Mouse (Mus musculus) heart, embryonic 13.5 days (tissue): Measurements from ENCODE around the gene Mgat4a. TPM values are rescaled to one million over a fixed set of nuclear protein-coding genes. Genes with fewer than 3 reads are reported as not detected.
A peak's percentile ranks its signal among the peaks of the same experiment; 100 is the strongest.

Experiments used
- ATAC-seq: fragments of 200-750 bp; cut with Nextera tagmentation; 2 replicates; pipeline ENCODE4 v1.8.0; 2017; ENCODE audit warnings: moderate TSS enrichment; ENCODE audit not compliant: insufficient number of reproducible peaks, low FRiP score, low TSS enrichment; ENCODE audit errors: extremely low read depth
- H3K27ac ChIP-seq: fragments of 300-500 bp; sonication (generic); replicated peaks from 2 replicates; pipeline ENCODE4 v1.5.1; 2015; ENCODE audit warnings: moderate library complexity, mild to moderate bottlenecking, inconsistent platforms
- H3K27me3 ChIP-seq: fragments of 300-500 bp; sonication (generic); replicated peaks from 2 replicates; pipeline ENCODE4 v1.6.1; 2015; ENCODE audit warnings: mild to moderate bottlenecking, inconsistent platforms
- H3K36me3 ChIP-seq: fragments of 300-500 bp; sonication (generic); 2 replicates; pipeline ENCODE4 v1.6.1; 2015; ENCODE audit warnings: mild to moderate bottlenecking, inconsistent platforms
- H3K4me1 ChIP-seq: fragments of 300-500 bp; sonication (generic); 2 replicates; pipeline ENCODE4 v1.6.1; 2015; ENCODE audit warnings: inconsistent platforms
- H3K4me2 ChIP-seq: fragments of 300-500 bp; sonication (generic); 2 replicates; pipeline ENCODE4 v1.6.1; 2015; ENCODE audit warnings: inconsistent platforms, mild to moderate bottlenecking, moderate library complexity
- H3K4me3 ChIP-seq: fragments of 300-500 bp; sonication (generic); 2 replicates; pipeline ENCODE4 v1.5.1; 2015; ENCODE audit warnings: moderate library complexity, mild to moderate bottlenecking, inconsistent platforms
- H3K9ac ChIP-seq: fragments of 300-500 bp; sonication (generic); 2 replicates; pipeline ENCODE4 v1.6.1; 2015; ENCODE audit warnings: inconsistent platforms, mild to moderate bottlenecking, moderate library complexity
- H3K9me3 ChIP-seq: fragments of 300-500 bp; sonication (generic); 2 replicates; pipeline ENCODE4 v1.6.1; 2016; ENCODE audit warnings: inconsistent platforms
- WGBS: fragments of 180-500 bp; shearing (Covaris S2); methylation state at CpG from one replicate; pipeline ENCODE4 v1.1.7; 2015; ENCODE audit warnings: mixed read lengths; 5-methylcytosine and 5-hydroxymethylcytosine counted together
- polyA plus RNA-seq: library from polyadenylated mRNA; unstranded; fragments of >200 nt; fragmentation: Nextera tagmentation; extraction: Ambion mirVana; gene quantifications from 2 replicates; pipeline ENCODE4 v1.2.1, GENCODE M21; 2015

The Mgat4a gene
- polyA plus RNA-seq, 1 experiment from 2014 or later: 2.1 TPM

- peaks cover 4% of the 10 kb centered on the region; the same call in 1 of the 2 replicates for H3K9me3 ChIP-seq
- no peaks in the 10 kb centered on the region for H3K4me1 ChIP-seq
- WGBS: 76% methylated on average over 3 of the region's 3 CpGs
- no peaks in the 10 kb centered on the region; the same call in 1 of the 2 replicates for H3K27me3 ChIP-seq
- H3K4me3 ChIP-seq: no peak overlapping the region
- H3K4me2 ChIP-seq: no peak overlapping the region
- no peak overlapping the region for H3K27ac ChIP-seq
- no peak for ATAC-seq
- no peak overlapping the region for H3K9ac ChIP-seq
- H3K36me3 ChIP-seq: no peaks in the 10 kb centered on the region
These were observed 21.1 kb upstream of the Mgat4a start for GRCm38 (mm10) chr1:37561955-37562354.

GRCm38 (mm10) chr1:37560356-37560755 is 19.5 kb upstream of the Mgat4a start:
- 72% methylated on average over 4 of the region's 4 CpGs for WGBS
- H3K9ac ChIP-seq: no peak overlapping the region
- no peak overlapping the region for H3K4me2 ChIP-seq
- no peaks in the 10 kb centered on the region for H3K36me3 ChIP-seq
- no peak for ATAC-seq
- H3K27me3 ChIP-seq: no peaks in the 10 kb centered on the region; the same call in 1 of the 2 replicates
- H3K27ac ChIP-seq: no peak overlapping the region
- peaks cover 4% of the 10 kb centered on the region; the same call in 1 of the 2 replicates for H3K9me3 ChIP-seq
- H3K4me3 ChIP-seq: no peak overlapping the region
- H3K4me1 ChIP-seq: no peaks in the 10 kb centered on the region

GRCm38 (mm10) chr1:37551986-37552385 is 11.2 kb upstream of the Mgat4a start:
- Histone ChIP-seq H3K9me3 (no peaks in the 10 kb centered on the region), H3K4me1 (no peaks in the 10 kb centered on the region), H3K36me3 (no peaks in the 10 kb centered on the region), H3K9ac (no peak overlapping the region), H3K27ac (no peak overlapping the region), H3K27me3 (peaks cover 3% of the 10 kb centered on the region; the same call in 1 of the 2 replicates), H3K4me3 (no peak overlapping the region), H3K4me2 (no peak overlapping the region)
- 61% methylated on average over 7 of the region's 7 CpGs for WGBS
- ATAC-seq: no peak

- H3K9ac ChIP-seq: no peak overlapping the region
- peaks cover 6% of the 10 kb centered on the region; the same call in 1 of the 2 replicates for H3K27me3 ChIP-seq
- no peaks in the 10 kb centered on the region for H3K9me3 ChIP-seq
- no peak overlapping the region for H3K4me3 ChIP-seq
- H3K36me3 ChIP-seq: no peaks in the 10 kb centered on the region
- H3K4me2 ChIP-seq: no peak overlapping the region
- 81% methylated on average over 8 of the region's 8 CpGs for WGBS
- no peak overlapping the region for H3K27ac ChIP-seq
- H3K4me1 ChIP-seq: no peaks in the 10 kb centered on the region
- no peak for ATAC-seq
These were observed 8.7 kb upstream of the Mgat4a start for GRCm38 (mm10) chr1:37549501-37549900.

GRCm38 (mm10) chr1:37546398-37547051 is 5.7 kb upstream of the Mgat4a start:
- peaks cover 29% of the 10 kb centered on the region for H3K27me3 ChIP-seq
- H3K4me3 ChIP-seq: no peak overlapping the region
- H3K9ac ChIP-seq: no peak overlapping the region
- WGBS: 67% methylated on average over 11 of the region's 11 CpGs
- H3K9me3 ChIP-seq: no peaks in the 10 kb centered on the region
- no peak overlapping the region for H3K4me2 ChIP-seq
- ATAC-seq: no peak
- H3K36me3 ChIP-seq: no peaks in the 10 kb centered on the region
- no peaks in the 10 kb centered on the region for H3K4me1 ChIP-seq
- no peak overlapping the region for H3K27ac ChIP-seq

GRCm38 (mm10) chr1:37544251-37544650 is 3.4 kb upstream of the Mgat4a start:
- no peak overlapping the region for H3K4me3 ChIP-seq
- H3K9ac ChIP-seq: no peak overlapping the region
- no peak for ATAC-seq
- no peaks in the 10 kb centered on the region for H3K36me3 ChIP-seq
- no peak overlapping the region for H3K27ac ChIP-seq
- peaks cover 36% of the 10 kb centered on the region for H3K27me3 ChIP-seq
- H3K4me1 ChIP-seq: peaks cover 7% of the 10 kb centered on the region
- 45% methylated on average over 9 of the region's 9 CpGs for WGBS
- no peaks in the 10 kb centered on the region for H3K9me3 ChIP-seq
- no peak overlapping the region for H3K4me2 ChIP-seq

GRCm38 (mm10) chr1:37543057-37543456 is 2.2 kb upstream of the Mgat4a start:
- Histone ChIP-seq H3K4me2 (no peak overlapping the region), H3K27me3 (peaks cover 38% of the 10 kb centered on the region), H3K36me3 (no peaks in the 10 kb centered on the region), H3K9ac (no peak overlapping the region), H3K9me3 (no peaks in the 10 kb centered on the region), H3K27ac (no peak overlapping the region), H3K4me3 (no peak overlapping the region), H3K4me1 (peaks cover 7% of the 10 kb centered on the region)
- ATAC-seq: no peak
- 36% methylated on average over 1 of the region's 1 CpGs for WGBS

GRCm38 (mm10) chr1:37539968-37540809 is 627 bp downstream of the Mgat4a start:
- H3K4me1 ChIP-seq: peaks cover 7% of the 10 kb centered on the region
- peaks cover 5% of the 10 kb centered on the region; the same call in 1 of the 2 replicates for H3K36me3 ChIP-seq
- peak overlapping the region; percentile 81 for H3K4me3 ChIP-seq
- peak overlapping the region; percentile 42; the same call in 1 of the 2 replicates for H3K27ac ChIP-seq
- 3% methylated on average over 41 of the region's 47 CpGs for WGBS
- H3K9ac ChIP-seq: peak overlapping the region; percentile 87
- H3K4me2 ChIP-seq: peak overlapping the region; percentile 97
- H3K9me3 ChIP-seq: no peaks in the 10 kb centered on the region
- ATAC-seq: no peak
- peaks cover 39% of the 10 kb centered on the region for H3K27me3 ChIP-seq

- 55% methylated on average over 5 of the region's 5 CpGs for WGBS
- no peak overlapping the region for H3K27ac ChIP-seq
- peaks cover 7% of the 10 kb centered on the region; the same call in 1 of the 2 replicates for H3K36me3 ChIP-seq
- H3K9ac ChIP-seq: no peak overlapping the region
- no peak for ATAC-seq
- H3K4me2 ChIP-seq: no peak overlapping the region
- no peaks in the 10 kb centered on the region for H3K4me1 ChIP-seq
- no peaks in the 10 kb centered on the region for H3K9me3 ChIP-seq
- no peak overlapping the region for H3K4me3 ChIP-seq
- H3K27me3 ChIP-seq: peaks cover 10% of the 10 kb centered on the region
These were observed 6.2 kb downstream of the Mgat4a start for GRCm38 (mm10) chr1:37534532-37535108.

- Histone ChIP-seq H3K4me2 (no peak overlapping the region), H3K4me3 (no peak overlapping the region), H3K27me3 (peaks cover 4% of the 10 kb centered on the region; the same call in 1 of the 2 replicates), H3K9me3 (no peaks in the 10 kb centered on the region), H3K27ac (no peak overlapping the region), H3K36me3 (peaks cover 7% of the 10 kb centered on the region; the same call in 1 of the 2 replicates), H3K4me1 (no peaks in the 10 kb centered on the region), H3K9ac (no peak overlapping the region)
- ATAC-seq: no peak
- 87% methylated on average over 7 of the region's 7 CpGs for WGBS
These were observed 7.6 kb downstream of the Mgat4a start for GRCm38 (mm10) chr1:37533181-37533580.

- no peaks in the 10 kb centered on the region for H3K9me3 ChIP-seq
- 76% methylated on average over 6 of the region's 6 CpGs for whole genome bisulfite sequencing
- no peak for ATAC-seq
- H3K27ac ChIP-seq: no peak overlapping the region
- no peak overlapping the region for H3K9ac ChIP-seq
- H3K4me2 ChIP-seq: no peak overlapping the region
- peaks cover 4% of the 10 kb centered on the region; the same call in 1 of the 2 replicates for H3K27me3 ChIP-seq
- no peak overlapping the region for H3K4me3 ChIP-seq
- H3K4me1 ChIP-seq: no peaks in the 10 kb centered on the region
- peaks cover 7% of the 10 kb centered on the region; the same call in 1 of the 2 replicates for H3K36me3 ChIP-seq
These were observed 8.3 kb downstream of the Mgat4a start for GRCm38 (mm10) chr1:37532533-37532840.
